Mouse (Mus musculus): ENCODE measurements around the gene Cfap299. TPM values are rescaled to one million over a fixed set of nuclear protein-coding genes. Genes with fewer than 3 reads are reported as not detected.

Cfap299 gene
- polyA plus RNA-seq, 1 experiment from 2014 or later = not detected

DNA sequence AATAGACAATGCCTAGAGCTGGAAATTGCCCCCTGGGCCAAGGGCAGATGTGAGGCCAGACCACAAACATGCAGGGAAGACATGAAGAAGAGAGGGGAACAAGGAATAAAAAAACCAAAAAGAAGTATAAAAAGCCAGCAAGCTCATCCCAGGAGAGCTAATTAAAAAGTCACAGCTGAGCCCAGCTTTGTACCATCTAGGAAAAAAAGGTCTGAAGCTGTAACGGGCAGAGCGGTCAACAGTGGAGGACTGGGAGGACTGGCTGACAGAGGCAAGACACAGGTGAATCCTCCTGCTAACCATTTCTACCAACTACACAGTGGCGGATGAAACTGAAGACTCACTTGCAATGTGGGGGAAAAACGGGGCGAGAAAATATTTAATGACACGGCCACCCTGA, 505.2 kb downstream of the Cfap299 start:
- Histone ChIP-seq H3K9ac (no peak overlapping the region), H3K36me3 (replicated peaks) (no peaks in the 10 kb centered on the region), H3K4me3 (replicated peaks) (no peak overlapping the region), H3K27ac (replicated peaks) (no peak overlapping the region), H3K4me2 (no peak overlapping the region), H3K9me3 (replicated peaks) (no peaks in the 10 kb centered on the region), H3K4me1 (replicated peaks) (no peaks in the 10 kb centered on the region), H3K27me3 (no peaks in the 10 kb centered on the region)
- WGBS (ENCODE audit: insufficient replicate concordance) = 73% methylated on average over 6 of the region's 6 CpGs
- no peak for ATAC-seq (ENCODE audit: insufficient read depth)

DNA sequence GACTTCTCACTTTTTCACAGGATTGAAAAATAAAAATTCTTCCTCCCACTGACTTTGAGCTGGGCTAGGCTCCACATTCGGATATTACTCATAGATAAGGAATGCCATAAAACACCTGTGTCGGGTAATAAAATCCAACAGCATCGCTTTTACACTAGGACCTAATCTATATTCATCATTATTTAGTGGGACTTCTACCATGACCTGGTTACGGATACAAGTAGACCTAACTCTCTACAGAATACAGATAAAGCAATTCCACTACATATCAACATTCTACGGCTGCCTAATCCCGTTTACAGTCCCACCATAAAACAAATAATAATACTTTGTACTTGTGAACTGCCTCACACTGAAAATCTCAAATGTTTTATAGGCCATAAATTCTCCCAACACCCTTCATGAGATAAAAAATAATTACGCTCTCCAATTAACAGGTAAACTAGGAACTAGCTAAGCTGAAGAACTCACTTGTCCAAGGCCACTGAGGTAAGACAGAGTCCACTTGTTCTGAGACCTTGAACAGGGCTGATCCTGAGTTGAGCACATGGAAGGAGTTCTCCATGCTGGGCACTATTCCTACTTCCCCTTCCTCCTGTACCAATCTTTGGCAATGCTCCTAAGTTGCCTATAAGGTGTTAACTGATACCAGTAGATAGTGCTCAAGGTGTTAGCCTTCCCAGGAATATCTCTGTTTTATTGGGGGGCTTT, 513.7 kb downstream of the Cfap299 start:
- no peaks in the 10 kb centered on the region for H3K36me3 ChIP-seq (replicated peaks)
- no peak for ATAC-seq (ENCODE audit: insufficient read depth)
- H3K9ac ChIP-seq = no peak overlapping the region
- 62% methylated on average over 7 of the region's 7 CpGs for WGBS (ENCODE audit: insufficient replicate concordance)
- H3K9me3 ChIP-seq (replicated peaks) = no peaks in the 10 kb centered on the region
- H3K4me2 ChIP-seq = no peak overlapping the region
- H3K4me3 ChIP-seq (replicated peaks) = no peak overlapping the region
- no peak overlapping the region for H3K27ac ChIP-seq (replicated peaks)
- no peaks in the 10 kb centered on the region for H3K4me1 ChIP-seq (replicated peaks)
- no peaks in the 10 kb centered on the region for H3K27me3 ChIP-seq

DNA sequence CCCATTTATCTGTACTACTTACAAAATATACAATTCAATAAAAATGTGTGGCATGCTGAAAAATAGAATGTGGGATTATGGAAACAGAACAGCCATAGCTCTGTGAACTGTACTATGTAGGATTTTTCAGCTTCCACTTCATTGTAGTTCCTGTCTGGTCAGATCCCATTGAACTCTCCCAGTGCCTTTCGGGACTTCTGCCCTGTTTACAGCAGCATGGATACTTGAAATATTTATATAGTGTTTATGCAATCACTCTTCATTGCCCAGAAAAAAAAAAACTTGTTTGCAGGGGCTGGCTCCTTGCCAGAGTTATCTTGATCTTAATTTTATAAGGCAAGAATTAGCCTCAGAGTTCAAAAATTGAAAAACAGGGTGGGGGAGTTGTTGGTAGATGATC, 515.6 kb downstream of the Cfap299 start:
- Histone ChIP-seq H3K4me1 (replicated peaks) (no peaks in the 10 kb centered on the region), H3K4me3 (replicated peaks) (no peak overlapping the region), H3K9me3 (replicated peaks) (no peaks in the 10 kb centered on the region), H3K9ac (no peak overlapping the region), H3K36me3 (replicated peaks) (no peaks in the 10 kb centered on the region), H3K4me2 (no peak overlapping the region), H3K27me3 (no peaks in the 10 kb centered on the region), H3K27ac (replicated peaks) (no peak overlapping the region)
- no peak for ATAC-seq (ENCODE audit: insufficient read depth)
- WGBS (ENCODE audit: insufficient replicate concordance) = 53% methylated on average over 1 of the region's 1 CpGs

MicroRNAs within 50 kb of the gene (microRNA counts, 519-probe panel; counts per million panel counts)
- not detected for microRNA mmu-miR-703

Small RNA genes lying within 50 kb of the gene (microRNA-seq; reads per million reads assigned to microRNA genes)
- gene Mir703 = not detected

Other genes with a start within 250 kb of the Cfap299 start
- not detected in 2 replicates for gene Prdm8, start 162.1 kb upstream of the Cfap299 start, polyA plus RNA-seq (2015; fragmentation: Nextera tagmentation; extraction: Ambion mirVana)
- gene Fgf5, start 75.1 kb upstream of the Cfap299 start, polyA plus RNA-seq (2015; fragmentation: Nextera tagmentation; extraction: Ambion mirVana) = 0.15 TPM in 1 of 2 replicates, not detected in the other
- gene Gm11111, start 223.4 kb downstream of the Cfap299 start, polyA plus RNA-seq (2015; fragmentation: Nextera tagmentation; extraction: Ambion mirVana) = not detected in 2 replicates